Mouse (Mus musculus) c-Kit-negative CD71-positive TER-119-positive erythroid progenitor cells, embryonic 14.5 days (primary cell): ENCODE results near the gene Hsf4.

Experiments
- DNase-seq: peaks from one replicate; pipeline ENCODE4 v3.0.0-alpha.2; 2013; ENCODE audit warnings: low read depth, low spot score

Hsf4 gene

GRCm38 (mm10) chr8:105304325-105305210, 35.0 kb downstream of the Hsf4 start:
- DNase-seq = no peak

- DNase-seq = no peak
These were observed 35.9 kb downstream of the Hsf4 start, which contains the start of gene Elmo3 for GRCm38 (mm10) chr8:105305211-105306145. TSS of gene Elmo3 (plus strand) at chr8:105305601.

GRCm38 (mm10) chr8:105306146-105306691, 36.6 kb downstream of the Hsf4 start:
- DNase-seq = no peak

GRCm38 (mm10) chr8:105307670-105308069, 38.1 kb downstream of the Hsf4 start:
- DNase-seq = no peak

- DNase-seq = no peak
These were observed 38.8 kb downstream of the Hsf4 start for GRCm38 (mm10) chr8:105308428-105308827.

GRCm38 (mm10) chr8:105309142-105309847, 39.7 kb downstream of the Hsf4 start:
- no peak for DNase-seq

- no peak for DNase-seq
These were observed 40.5 kb downstream of the Hsf4 start for GRCm38 (mm10) chr8:105310118-105310517.

GRCm38 (mm10) chr8:105311718-105312117, 42.1 kb downstream of the Hsf4 start:
- no peak for DNase-seq

GRCm38 (mm10) chr8:105312891-105313481, 43.4 kb downstream of the Hsf4 start:
- no peak for DNase-seq

- no peak for DNase-seq
These were observed 44.2 kb downstream of the Hsf4 start for GRCm38 (mm10) chr8:105313622-105314402.

- DNase-seq = no peak
These were observed 45.6 kb downstream of the Hsf4 start for GRCm38 (mm10) chr8:105315073-105315769.

GRCm38 (mm10) chr8:105317941-105318340, 48.3 kb downstream of the Hsf4 start:
- DNase-seq = no peak

GRCm38 (mm10) chr8:105318662-105319190, 49.1 kb downstream of the Hsf4 start:
- no peak for DNase-seq

GRCm38 (mm10) chr8:105323183-105323582, 53.6 kb downstream of the Hsf4 start:
- peak; percentile 75 for DNase-seq
